Mouse (Mus musculus): ENCODE data around the gene Ddx31.
A peak's percentile ranks its signal among the peaks of the same experiment; 100 is the strongest.

Ddx31 gene

GRCm38 (mm10) chr2:28867495-28867894 is 27.3 kb downstream of the Ddx31 start:
- peak; percentile 59 for DNase-seq

DNA sequence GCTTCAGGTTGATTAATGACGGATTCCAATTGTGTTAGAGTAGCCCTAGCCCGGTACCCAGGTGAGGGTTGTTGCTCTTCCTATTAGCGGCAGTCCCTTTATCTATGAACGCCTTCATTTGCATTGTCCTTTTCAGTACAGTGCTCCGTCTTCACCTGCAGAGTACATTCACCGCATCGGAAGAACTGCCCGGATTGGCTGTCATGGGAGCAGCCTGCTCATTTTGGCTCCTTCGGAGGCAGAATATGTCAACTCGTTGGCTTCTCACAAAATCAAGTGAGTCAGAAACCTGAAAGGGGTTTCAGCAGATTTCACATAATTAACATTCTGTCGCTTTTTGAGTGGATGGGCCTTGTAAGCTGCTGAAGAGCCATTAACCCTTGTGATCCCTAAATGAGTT is 35.3 kb downstream of the Ddx31 start:
- DNase-seq = no peak

DNA sequence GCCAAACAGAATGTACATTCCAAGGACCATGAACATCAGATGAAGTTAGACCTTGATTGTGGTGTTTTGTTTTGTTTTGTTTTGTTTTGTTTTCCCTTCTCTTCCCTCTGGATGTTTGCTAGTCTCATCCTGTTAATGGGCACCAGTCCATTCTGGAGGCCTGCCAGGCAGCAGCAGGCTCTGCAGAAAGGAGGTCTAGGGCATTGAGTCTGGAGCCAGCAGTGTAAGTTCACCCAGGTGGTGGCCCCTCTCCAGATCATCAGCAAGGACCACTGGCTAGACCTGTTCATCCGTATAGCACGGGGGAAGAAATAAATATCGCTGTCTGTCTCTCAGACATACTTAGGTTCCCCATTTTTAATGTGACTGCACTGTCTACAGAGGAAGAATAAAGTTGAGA is 41.1 kb downstream of the Ddx31 start:
- DNase-seq = peak; percentile 18

DNA sequence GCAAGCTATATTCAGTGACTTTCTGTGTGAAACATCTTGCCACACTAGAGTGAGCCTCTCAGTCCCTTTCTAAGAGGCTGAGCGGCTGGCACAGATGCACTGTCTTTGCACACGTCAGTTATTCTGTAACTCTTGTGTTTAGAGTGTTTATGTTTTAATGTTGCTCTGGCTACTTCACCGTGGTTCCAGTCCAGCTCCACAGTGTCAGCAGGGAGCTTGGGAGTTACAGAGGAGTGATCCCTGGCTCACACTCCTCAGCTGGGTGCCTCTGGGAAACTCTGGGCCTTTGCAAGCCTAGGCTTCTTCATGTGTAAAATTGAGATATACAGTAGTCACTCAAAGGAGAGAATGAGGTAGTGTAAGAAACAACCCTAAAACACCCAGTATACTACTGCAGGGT is 41.8 kb downstream of the Ddx31 start:
- DNase-seq = no peak

DNA sequence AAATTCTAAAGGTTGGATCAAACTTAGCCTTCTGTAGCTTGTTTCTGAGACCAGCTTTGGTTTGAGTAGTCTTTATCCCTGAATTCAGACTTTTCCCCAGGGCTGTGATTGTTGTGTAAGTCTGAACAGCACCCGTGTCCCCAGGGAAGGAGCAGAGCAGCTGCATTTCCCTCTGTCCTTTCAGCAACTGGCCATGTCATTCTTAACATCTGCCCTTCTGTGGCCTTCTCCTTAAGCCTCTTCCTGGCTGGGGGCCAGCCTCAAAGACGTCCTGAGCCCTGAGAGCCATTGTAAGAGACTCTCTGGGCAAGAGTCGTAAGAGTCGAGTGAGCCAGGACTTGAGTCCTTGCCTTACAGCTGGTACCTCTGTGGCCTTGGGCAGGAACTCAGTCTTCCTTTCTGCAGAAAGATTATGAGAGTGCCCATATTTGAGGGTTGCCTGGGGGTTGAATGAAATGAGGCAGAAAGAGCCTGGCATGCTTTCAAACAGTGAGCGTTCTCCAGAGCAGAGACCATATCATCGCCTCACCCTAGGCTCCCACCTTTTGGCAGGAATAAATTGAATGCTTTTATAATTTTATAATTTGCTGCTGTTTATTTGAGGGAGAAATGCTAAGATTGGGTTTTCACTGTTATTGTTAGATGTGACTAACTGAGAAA is 42.8 kb downstream of the Ddx31 start:
- DNase-seq = no peak

DNA sequence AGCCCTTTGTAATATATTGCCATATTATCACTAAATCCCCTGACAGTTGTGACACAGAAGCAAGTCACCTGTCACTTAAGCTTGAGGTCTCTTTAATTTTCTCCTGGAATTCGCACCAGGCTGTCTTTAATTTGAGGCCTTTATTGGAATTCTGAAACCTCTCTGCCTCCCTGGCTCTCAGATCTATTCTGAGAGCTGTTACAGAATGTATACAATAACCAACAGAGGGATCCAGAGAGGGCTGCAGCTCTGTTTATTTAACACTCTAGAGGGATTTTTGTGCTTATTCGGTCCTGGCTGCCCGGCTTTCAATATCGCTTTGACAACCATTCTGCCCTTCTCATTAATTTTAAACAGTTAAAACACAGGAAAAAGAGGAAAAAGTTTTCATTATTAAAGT is 44.7 kb downstream of the Ddx31 start:
- no peak for DNase-seq

DNA sequence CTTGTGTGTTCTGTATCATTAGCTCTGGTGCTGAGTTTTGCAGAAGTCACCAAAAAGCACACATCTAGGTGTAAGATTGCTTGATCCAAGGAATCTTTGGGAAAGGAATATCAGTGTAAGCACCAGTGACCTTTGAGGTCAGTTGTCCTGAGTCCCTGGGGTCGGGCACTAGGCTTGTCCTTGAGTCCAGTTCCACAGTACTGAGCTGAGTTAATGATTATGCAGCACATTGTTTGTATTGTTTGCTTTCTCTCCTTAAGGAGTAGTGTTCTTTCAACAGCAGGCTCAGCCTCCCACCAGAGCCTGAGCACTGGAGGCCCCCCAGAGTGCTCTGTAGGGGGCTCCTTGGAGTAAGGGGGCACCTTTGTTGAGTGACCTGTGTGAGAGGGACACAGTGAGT is 52.6 kb downstream of the Ddx31 start:
- DNase-seq = no peak

DNA sequence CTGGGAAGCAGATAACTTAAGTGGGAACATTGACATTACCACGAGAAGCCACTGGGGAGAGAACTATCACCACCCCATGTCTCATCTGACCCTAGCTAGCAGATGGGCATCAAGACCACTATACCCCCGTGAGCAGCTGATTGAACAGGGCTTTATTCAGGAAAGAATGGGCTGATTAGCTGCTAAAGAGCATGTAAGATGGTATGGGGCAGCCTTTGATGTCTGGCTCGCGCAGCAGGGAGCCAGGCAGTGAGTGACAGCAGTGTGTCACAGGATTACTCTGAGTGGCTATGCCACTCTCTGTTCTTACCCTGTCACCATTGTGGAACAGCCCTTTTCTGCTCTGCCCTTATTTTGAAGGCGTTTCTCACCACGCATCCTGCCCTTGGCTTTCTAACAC is 53.3 kb downstream of the Ddx31 start:
- DNase-seq = no peak

DNA sequence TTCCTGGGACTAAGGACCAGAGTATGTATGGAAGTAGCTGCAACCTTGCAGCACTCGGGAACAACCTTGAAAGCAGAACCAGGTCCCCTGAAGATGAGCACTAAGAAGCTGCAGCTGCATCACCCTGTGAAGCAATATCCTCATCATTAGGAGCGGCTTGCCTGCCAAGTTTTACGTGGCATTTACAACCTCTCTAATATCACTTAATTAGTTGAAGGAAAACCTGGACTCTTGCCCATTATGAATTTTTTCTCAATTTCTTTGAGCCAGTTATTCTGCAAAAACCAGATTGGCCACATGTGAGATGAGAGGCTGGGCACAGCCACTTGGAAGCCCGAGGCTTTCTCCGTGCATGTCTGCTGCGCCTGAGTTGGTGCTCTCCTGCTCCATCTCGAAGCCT is 55.7 kb downstream of the Ddx31 start:
- DNase-seq = no peak

DNA sequence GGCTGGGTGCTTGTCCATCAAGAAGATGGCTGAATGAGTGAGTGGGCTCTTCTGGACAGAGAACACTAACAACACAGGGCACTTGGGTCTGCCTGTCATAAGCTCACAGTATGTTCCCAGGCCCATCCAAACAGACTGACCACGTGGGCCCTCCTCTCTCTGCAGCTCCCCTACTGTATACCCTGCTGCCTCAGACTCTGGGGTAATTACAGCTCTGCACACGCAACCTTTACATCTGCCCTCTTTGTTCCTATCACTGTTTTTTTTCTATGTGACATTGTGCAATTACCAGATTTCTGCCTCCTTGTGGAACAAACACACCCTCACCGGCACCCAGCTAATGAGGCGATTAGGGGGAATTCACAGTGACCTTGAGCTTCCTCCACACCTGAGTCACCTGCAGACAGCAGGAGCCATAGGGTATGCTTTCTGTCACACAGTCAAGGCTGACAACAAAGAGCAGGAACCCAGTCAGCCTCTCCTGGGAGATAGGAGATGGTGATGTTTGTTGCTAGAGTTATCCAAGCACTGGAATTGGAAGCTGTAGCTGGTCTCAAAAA is 57.2 kb downstream of the Ddx31 start:
- DNase-seq = no peak

DNA sequence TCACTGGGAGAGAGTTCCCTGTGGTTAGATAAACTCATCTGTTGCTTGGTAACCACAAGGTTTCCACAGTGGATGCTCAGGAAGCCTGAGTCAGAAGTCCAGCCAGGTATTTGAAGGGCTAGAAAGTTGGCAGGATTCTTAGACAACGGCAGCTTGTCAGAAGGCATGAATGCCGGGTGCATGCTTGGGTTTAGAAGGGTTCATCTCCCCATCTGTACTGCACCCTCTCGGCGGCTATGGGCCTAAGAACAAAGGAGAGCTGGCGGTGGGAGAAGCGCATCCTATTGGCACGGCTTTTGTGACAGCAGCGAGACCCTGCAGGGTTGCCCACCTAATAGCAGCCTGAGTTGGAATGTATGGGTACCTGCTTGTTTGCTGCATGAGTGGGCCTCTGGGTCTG is 62.1 kb downstream of the Ddx31 start:
- no peak for DNase-seq

- no peak for DNase-seq
Observed at GRCm38 (mm10) chr2:28903871-28904270, 63.7 kb downstream of the Ddx31 start.

DNA sequence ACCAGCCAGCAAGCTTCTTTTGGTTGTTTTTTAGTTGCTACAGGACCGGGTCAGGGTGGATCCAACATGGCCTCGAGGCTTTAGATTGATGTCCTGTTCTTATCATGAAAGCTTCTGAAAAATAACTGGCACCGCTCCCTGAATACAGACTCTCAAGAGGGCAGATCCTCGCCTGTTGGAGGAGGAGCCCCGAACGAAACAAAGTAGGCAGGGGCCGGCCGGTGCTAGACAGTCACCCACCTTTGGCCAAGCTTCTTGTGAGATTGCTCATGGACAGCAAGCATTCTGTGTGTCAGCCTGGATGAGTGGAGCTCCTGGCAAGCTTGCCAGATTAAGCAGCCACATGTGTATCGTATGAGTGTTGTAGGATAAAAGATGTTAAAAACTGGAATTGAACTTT is 64.6 kb downstream of the Ddx31 start:
- DNase-seq = no peak

- no peak for DNase-seq
Observed at GRCm38 (mm10) chr2:28905561-28905960, 65.4 kb downstream of the Ddx31 start.

- DNase-seq = no peak
Observed at GRCm38 (mm10) chr2:28907691-28908388, 67.6 kb downstream of the Ddx31 start.

DNA sequence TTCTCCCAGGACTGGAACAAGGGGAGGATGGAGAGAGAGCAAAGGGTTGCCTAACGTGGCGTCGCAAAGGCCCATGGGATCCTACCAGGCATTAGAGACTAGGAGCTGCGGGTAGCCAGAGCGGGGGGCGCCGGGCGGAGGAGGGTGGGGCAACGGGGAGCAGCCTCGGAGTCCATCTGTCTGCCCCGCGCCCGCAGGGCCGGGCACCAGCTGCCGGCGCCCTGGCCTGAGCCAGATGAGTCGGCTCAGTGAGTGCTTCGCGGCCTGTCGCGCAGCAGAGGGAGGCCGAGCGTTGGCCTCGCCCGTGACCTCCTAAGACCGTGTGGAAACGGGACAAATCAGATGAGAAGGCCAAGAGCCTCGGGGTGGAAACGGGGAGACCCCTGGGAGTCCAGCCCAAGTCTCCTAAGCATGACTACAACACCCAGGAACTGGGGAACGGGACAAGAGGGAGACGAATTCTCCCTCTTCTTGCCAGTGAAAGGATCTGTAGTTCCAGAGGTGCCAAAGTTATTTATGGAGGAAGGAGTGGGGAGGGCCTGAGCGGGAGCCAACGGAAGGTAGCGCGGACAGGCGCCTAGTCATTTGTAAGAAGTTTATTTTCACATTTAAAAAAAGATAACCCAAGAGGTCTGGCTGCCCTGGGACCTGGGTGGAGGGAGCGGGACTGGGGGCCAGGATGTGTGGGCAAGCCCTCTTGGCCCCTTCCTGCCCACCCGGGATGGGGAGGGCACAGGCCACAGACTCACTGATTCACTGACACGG is 68.4 kb downstream of the Ddx31 start:
- DNase-seq = no peak

- no peak for DNase-seq
Observed at GRCm38 (mm10) chr2:28909186-28909817, 69.1 kb downstream of the Ddx31 start.

GRCm38 (mm10) chr2:28909818-28910710 is 69.9 kb downstream of the Ddx31 start:
- no peak for DNase-seq

DNA sequence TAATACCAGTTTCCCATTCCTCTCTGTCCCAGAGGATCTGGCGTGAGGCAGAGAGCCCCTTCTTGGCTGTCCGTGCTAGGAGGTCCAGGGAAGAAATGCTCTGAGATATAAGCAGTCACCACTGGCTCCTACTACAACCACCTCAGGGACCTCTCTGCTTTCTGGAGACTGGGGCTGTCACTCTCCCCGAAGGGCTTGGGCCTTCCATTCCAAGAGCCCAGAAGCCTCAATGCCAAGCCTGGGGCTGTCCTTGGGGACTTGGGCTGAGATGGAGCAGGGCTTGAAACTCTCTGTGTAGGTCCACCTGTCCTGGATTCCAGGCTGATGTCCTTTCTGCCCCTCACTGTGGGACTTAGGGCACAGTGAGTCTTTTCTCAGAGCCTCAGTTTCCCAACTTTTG is 70.7 kb downstream of the Ddx31 start:
- no peak for DNase-seq

DNA sequence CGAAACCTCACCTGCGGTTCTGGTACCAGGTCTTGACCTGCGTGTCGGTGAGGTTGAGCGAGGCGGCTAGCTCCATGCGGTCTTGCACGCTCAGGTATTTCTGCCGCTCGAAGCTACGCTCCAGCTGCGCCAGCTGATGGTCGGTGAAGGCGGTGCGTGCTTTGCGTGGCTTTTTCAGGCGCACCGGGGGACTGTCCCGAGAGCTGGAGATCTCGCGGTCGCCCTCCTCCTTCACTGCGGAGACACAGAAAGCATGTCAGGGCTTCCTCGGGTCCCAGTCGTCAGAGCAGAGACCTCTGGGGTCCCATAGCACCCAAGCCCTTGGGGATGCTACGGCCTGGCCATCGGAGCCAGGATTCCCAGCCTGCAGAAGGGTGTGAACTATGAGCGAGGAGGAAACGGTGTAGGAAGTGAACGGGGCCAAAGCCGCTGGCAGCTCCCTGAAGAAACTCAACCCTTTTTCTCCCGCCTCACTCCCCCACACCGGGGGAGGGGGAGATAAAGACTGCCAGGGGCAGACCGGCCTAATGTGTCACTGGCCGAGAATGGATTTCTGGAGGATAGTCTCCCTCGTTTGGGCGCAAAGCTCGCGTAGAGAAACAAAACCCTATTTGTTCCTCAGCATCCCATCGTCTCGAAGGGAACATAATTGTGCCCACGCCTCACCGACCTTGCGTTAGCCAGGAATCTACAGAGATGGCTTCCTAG is 71.3 kb downstream of the Ddx31 start:
- DNase-seq = no peak

- DNase-seq = no peak
Observed at GRCm38 (mm10) chr2:28912039-28912700, 72.0 kb downstream of the Ddx31 start.

All from cerebellum, adult 11 months (tissue).